Mouse (Mus musculus) liver, embryonic 11.5 days (tissue): ENCODE results near the gene Plekhg3. TPM values are rescaled to one million over a fixed set of nuclear protein-coding genes. Genes with fewer than 3 reads are reported as not detected.

Source experiments
- ATAC-seq: fragments of 200-750 bp; cut with Nextera tagmentation; replicated peaks from 2 replicates; pipeline ENCODE4 v1.8.0; 2017; ENCODE audit warnings: moderate number of reproducible peaks, mild to moderate bottlenecking, moderate TSS enrichment, moderate library complexity; ENCODE audit not compliant: low FRiP score
- DNase-seq: peaks from one replicate; pipeline ENCODE4 v3.0.0-alpha.2; 2017; ENCODE audit warnings: low spot score
- H3K27ac ChIP-seq: fragments of 300-500 bp; sonication (generic); 2 replicates; pipeline ENCODE4 v1.5.1; 2014; ENCODE audit warnings: mild to moderate bottlenecking, low read depth, low read length, control low read depth
- H3K27me3 ChIP-seq: fragments of 300-500 bp; sonication (generic); replicated peaks from 2 replicates; pipeline ENCODE4 v1.6.1; 2014; ENCODE audit warnings: low read length, mixed read lengths; ENCODE audit not compliant: control insufficient read depth, insufficient read depth
- H3K36me3 ChIP-seq: fragments of 300-500 bp; sonication (generic); 2 replicates; pipeline ENCODE4 v1.6.1; 2014; ENCODE audit warnings: mild to moderate bottlenecking, low read length, moderate library complexity, mixed read lengths; ENCODE audit not compliant: control insufficient read depth, insufficient read depth
- H3K4me1 ChIP-seq: fragments of 300-500 bp; sonication (generic); replicated peaks from 2 replicates; pipeline ENCODE4 v1.6.1; 2014; ENCODE audit warnings: low read length, mixed read lengths; ENCODE audit not compliant: control insufficient read depth, insufficient read depth
- H3K4me2 ChIP-seq: fragments of 300-500 bp; sonication (generic); 2 replicates; pipeline ENCODE4 v1.6.1; 2014; ENCODE audit warnings: mild to moderate bottlenecking, control low read depth, moderate library complexity
- H3K4me3 ChIP-seq: fragments of 300-500 bp; sonication (generic); 2 replicates; pipeline ENCODE4 v1.5.1; 2014; ENCODE audit warnings: low read depth, low read length, control low read depth
- H3K9ac ChIP-seq: fragments of 300-500 bp; sonication (generic); 2 replicates; pipeline ENCODE4 v1.6.1; 2014; ENCODE audit warnings: low read depth, low read length, control low read depth
- H3K9me3 ChIP-seq: fragments of 300-500 bp; sonication (generic); 2 replicates; pipeline ENCODE4 v1.6.1; 2016; ENCODE audit warnings: low read length, inconsistent platforms, mixed read lengths; ENCODE audit not compliant: control insufficient read depth
- WGBS: fragments of 180-500 bp; shearing (Covaris S2); extraction: QIAGEN DNeasy Blood & Tissue Kit; methylation state at CpG from one replicate; pipeline ENCODE4 v1.1.7; 2014; 5-methylcytosine and 5-hydroxymethylcytosine counted together
- polyA plus RNA-seq: library from polyadenylated mRNA; unstranded; fragments of >200 nt; fragmentation: Nextera tagmentation; extraction: Ambion mirVana; gene quantifications from 2 replicates; pipeline ENCODE4 v1.2.1, GENCODE M21; 2014

The Plekhg3 gene
- polyA plus RNA-seq, 1 experiment from 2014 or later, result 4.1 TPM

GRCm38 (mm10) chr12:76552321-76552720, 21.6 kb downstream of the Plekhg3 start:
- peaks cover 22% of the 10 kb centered on the region for H3K4me1 ChIP-seq
- H3K4me2 ChIP-seq, result no peak overlapping the region
- no peaks in the 10 kb centered on the region for H3K36me3 ChIP-seq
- no peaks in the 10 kb centered on the region for H3K9me3 ChIP-seq
- H3K27ac ChIP-seq, result no peak overlapping the region; the same call in 1 of the 2 replicates
- 57% methylated on average over 8 of the region's 8 CpGs for WGBS
- ATAC-seq (no peak), DNase-seq (no peak)
- H3K9ac ChIP-seq, result no peak overlapping the region
- no peak overlapping the region for H3K4me3 ChIP-seq
- H3K27me3 ChIP-seq, result peaks cover 5% of the 10 kb centered on the region

- no peak for ATAC-seq
- H3K36me3 ChIP-seq, result no peaks in the 10 kb centered on the region
- peaks cover 21% of the 10 kb centered on the region for H3K4me1 ChIP-seq
- H3K27me3 ChIP-seq, result no peaks in the 10 kb centered on the region
- no peak overlapping the region for H3K4me3 ChIP-seq
- 62% methylated on average over 4 of the region's 4 CpGs for WGBS
- H3K9me3 ChIP-seq, result no peaks in the 10 kb centered on the region
- no peak for DNase-seq
- no peak overlapping the region for H3K4me2 ChIP-seq
- H3K27ac ChIP-seq, result no peak overlapping the region
- H3K9ac ChIP-seq, result no peak overlapping the region
Measured at GRCm38 (mm10) chr12:76552958-76553357, 22.3 kb downstream of the Plekhg3 start.

- Histone ChIP-seq H3K9ac (no peak overlapping the region), H3K4me3 (no peak overlapping the region), H3K9me3 (no peaks in the 10 kb centered on the region), H3K36me3 (no peaks in the 10 kb centered on the region), H3K27ac (no peak overlapping the region), H3K27me3 (no peaks in the 10 kb centered on the region), H3K4me2 (no peak overlapping the region), H3K4me1 (peaks cover 21% of the 10 kb centered on the region)
- DNase-seq (no peak), ATAC-seq (no peak)
- 83% methylated on average over 7 of the region's 7 CpGs for WGBS
Measured at GRCm38 (mm10) chr12:76553917-76554316, 23.2 kb downstream of the Plekhg3 start.

- no peak for ATAC-seq
- Histone ChIP-seq H3K36me3 (no peaks in the 10 kb centered on the region), H3K4me3 (no peak overlapping the region), H3K4me1 (peaks cover 21% of the 10 kb centered on the region), H3K27ac (no peak overlapping the region), H3K9ac (no peak overlapping the region), H3K27me3 (no peaks in the 10 kb centered on the region), H3K4me2 (no peak overlapping the region), H3K9me3 (no peaks in the 10 kb centered on the region)
- no peak for DNase-seq
- WGBS, result 68% methylated on average over 3 of the region's 3 CpGs
Measured at GRCm38 (mm10) chr12:76554392-76554791, 23.7 kb downstream of the Plekhg3 start.

GRCm38 (mm10) chr12:76554871-76555386, 24.2 kb downstream of the Plekhg3 start:
- Histone ChIP-seq H3K27me3 (no peaks in the 10 kb centered on the region), H3K27ac (no peak overlapping the region), H3K9ac (no peak overlapping the region), H3K4me2 (no peak overlapping the region), H3K4me3 (no peak overlapping the region), H3K4me1 (peaks cover 21% of the 10 kb centered on the region), H3K36me3 (no peaks in the 10 kb centered on the region), H3K9me3 (no peaks in the 10 kb centered on the region)
- 81% methylated on average over 3 of the region's 3 CpGs for WGBS
- ATAC-seq (no peak), DNase-seq (no peak)

- H3K9ac ChIP-seq, result no peak overlapping the region
- H3K27ac ChIP-seq, result no peak overlapping the region
- DNase-seq (no peak), ATAC-seq (no peak)
- peaks cover 6% of the 10 kb centered on the region for H3K36me3 ChIP-seq
- H3K27me3 ChIP-seq, result no peaks in the 10 kb centered on the region
- 73% methylated on average over 7 of the region's 7 CpGs for WGBS
- H3K4me2 ChIP-seq, result no peak overlapping the region
- H3K4me1 ChIP-seq, result peaks cover 21% of the 10 kb centered on the region
- H3K9me3 ChIP-seq, result no peaks in the 10 kb centered on the region
- H3K4me3 ChIP-seq, result no peak overlapping the region
Measured at GRCm38 (mm10) chr12:76556187-76556586, 25.5 kb downstream of the Plekhg3 start.

GRCm38 (mm10) chr12:76556745-76557389, 26.2 kb downstream of the Plekhg3 start:
- no peak overlapping the region for H3K4me3 ChIP-seq
- ATAC-seq, result no peak
- H3K4me2 ChIP-seq, result no peak overlapping the region
- H3K4me1 ChIP-seq, result peaks cover 21% of the 10 kb centered on the region
- H3K9ac ChIP-seq, result no peak overlapping the region
- no peaks in the 10 kb centered on the region for H3K27me3 ChIP-seq
- WGBS, result 31% methylated on average over 6 of the region's 6 CpGs
- H3K36me3 ChIP-seq, result peaks cover 6% of the 10 kb centered on the region
- no peak overlapping the region for H3K27ac ChIP-seq
- no peaks in the 10 kb centered on the region for H3K9me3 ChIP-seq
- no peak for DNase-seq

GRCm38 (mm10) chr12:76558206-76558605, 27.5 kb downstream of the Plekhg3 start:
- no peak overlapping the region for H3K27ac ChIP-seq
- no peak overlapping the region for H3K9ac ChIP-seq
- peaks cover 6% of the 10 kb centered on the region for H3K36me3 ChIP-seq
- no peak overlapping the region for H3K4me3 ChIP-seq
- no peak for DNase-seq
- no peak overlapping the region for H3K4me2 ChIP-seq
- H3K4me1 ChIP-seq, result peaks cover 21% of the 10 kb centered on the region
- H3K27me3 ChIP-seq, result no peaks in the 10 kb centered on the region
- no peaks in the 10 kb centered on the region for H3K9me3 ChIP-seq
- WGBS, result 51% methylated on average over 5 of the region's 5 CpGs
- ATAC-seq, result no peak

- Histone ChIP-seq H3K27me3 (no peaks in the 10 kb centered on the region), H3K4me2 (no peak overlapping the region), H3K9me3 (no peaks in the 10 kb centered on the region), H3K36me3 (peaks cover 16% of the 10 kb centered on the region), H3K27ac (no peak overlapping the region), H3K4me3 (no peak overlapping the region), H3K9ac (no peak overlapping the region), H3K4me1 (peaks cover 8% of the 10 kb centered on the region)
- WGBS, result 74% methylated on average over 4 of the region's 4 CpGs
- ATAC-seq (no peak), DNase-seq (no peak)
Measured at GRCm38 (mm10) chr12:76562196-76562595, 31.5 kb downstream of the Plekhg3 start.
